Mouse (Mus musculus) midbrain, embryonic 10.5 days (tissue): Measurements from ENCODE around the gene Mcpt8. TPM values are rescaled to one million over a fixed set of nuclear protein-coding genes. Genes with fewer than 3 reads are reported as not detected.
"Not testable (repeated sequence)": the region's sequence is repeated elsewhere in the genome, so short reads cannot be mapped to it uniquely, and the experiment has no call there.

Source experiments
- DNase-seq: peaks from one replicate; pipeline ENCODE4 v3.0.0-alpha.2; 2017; ENCODE audit warnings: low spot score
- H3K27ac ChIP-seq: fragments of 300-500 bp; sonication (generic); replicated peaks from 2 replicates; pipeline ENCODE4 v1.5.1; 2016; ENCODE audit warnings: mild to moderate bottlenecking
- H3K27me3 ChIP-seq: fragments of 300-500 bp; sonication (generic); 2 replicates; pipeline ENCODE4 v1.6.1; 2016; ENCODE audit warnings: low read depth, mild to moderate bottlenecking; ENCODE audit not compliant: poor library complexity, severe bottlenecking
- H3K36me3 ChIP-seq: fragments of 300-500 bp; sonication (generic); 2 replicates; pipeline ENCODE4 v1.6.1; 2016; ENCODE audit warnings: mild to moderate bottlenecking, moderate library complexity
- H3K4me1 ChIP-seq: fragments of 300-500 bp; sonication (generic); 2 replicates; pipeline ENCODE4 v1.6.1; 2016
- H3K4me3 ChIP-seq: fragments of 300-500 bp; sonication (generic); 2 replicates; pipeline ENCODE4 v1.5.1; 2016; ENCODE audit warnings: mild to moderate bottlenecking, moderate library complexity
- H3K9me3 ChIP-seq: fragments of 300-500 bp; sonication (generic); replicated peaks from 2 replicates; pipeline ENCODE4 v1.6.1; 2016; ENCODE audit warnings: mild to moderate bottlenecking
- WGBS: fragments of 180-500 bp; shearing (Covaris S2); methylation state at CpG from one replicate; pipeline ENCODE4 v1.1.7; 2016; 5-methylcytosine and 5-hydroxymethylcytosine counted together
- microRNA-seq: library from miRNA; unstranded; fragments of <30 nt; microRNA quantifications from one replicate; pipeline ENCODE4, GENCODE M21; 2017
- polyA plus RNA-seq: library from polyadenylated mRNA; unstranded; fragments of >200 nt; fragmentation: Nextera tagmentation; extraction: Ambion mirVana; gene quantifications from 2 replicates; pipeline ENCODE4 v1.2.1, GENCODE M21; 2016

Mcpt8 gene
- polyA plus RNA-seq, 1 experiment from 2014 or later = not detected

GRCm38 (mm10) chr14:56093353-56093752 is 8.3 kb upstream of the Mcpt8 start:
- Histone ChIP-seq H3K27me3 (no peaks in the 10 kb centered on the region), H3K4me1 (no peaks in the 10 kb centered on the region), H3K36me3 (no peaks in the 10 kb centered on the region), H3K9me3 (no peaks in the 10 kb centered on the region), H3K4me3 (no peak overlapping the region), H3K27ac (no peak overlapping the region)
- 88% methylated on average over 2 of the region's 2 CpGs for WGBS
- no peak for DNase-seq

- WGBS = 66% methylated on average over 3 of the region's 3 CpGs
- Histone ChIP-seq H3K27me3 (no peaks in the 10 kb centered on the region), H3K4me1 (no peaks in the 10 kb centered on the region), H3K36me3 (no peaks in the 10 kb centered on the region), H3K27ac (no peak overlapping the region), H3K9me3 (no peaks in the 10 kb centered on the region), H3K4me3 (no peak overlapping the region)
- no peak for DNase-seq
Measured at GRCm38 (mm10) chr14:56086711-56087110, 1.6 kb upstream of the Mcpt8 start.

- Histone ChIP-seq H3K36me3 (no peaks in the 10 kb centered on the region), H3K27ac (no peak overlapping the region), H3K27me3 (no peaks in the 10 kb centered on the region), H3K9me3 (no peaks in the 10 kb centered on the region), H3K4me3 (no peak overlapping the region), H3K4me1 (no peaks in the 10 kb centered on the region)
- 89% methylated on average over 4 of the region's 4 CpGs for WGBS
- DNase-seq = no peak
Measured at GRCm38 (mm10) chr14:56082016-56082415, 3.1 kb downstream of the Mcpt8 start.

GRCm38 (mm10) chr14:56062213-56062612 is 22.9 kb downstream of the Mcpt8 start, which contains the start of gene Mcpt4:
Mcpt4 (minus strand) TSS chr14:56062313.
- not testable (repeated sequence) for H3K4me1 ChIP-seq, H3K9me3 ChIP-seq, H3K4me3 ChIP-seq, H3K27me3 ChIP-seq, DNase-seq, H3K36me3 ChIP-seq, H3K27ac ChIP-seq
- WGBS = 79% methylated on average over 3 of the region's 3 CpGs

- Histone ChIP-seq H3K27ac (no peak overlapping the region), H3K9me3 (no peaks in the 10 kb centered on the region), H3K27me3 (no peaks in the 10 kb centered on the region), H3K4me3 (no peak overlapping the region), H3K36me3 (no peaks in the 10 kb centered on the region), H3K4me1 (no peaks in the 10 kb centered on the region)
- 84% methylated on average over 4 of the region's 4 CpGs for WGBS
- DNase-seq = no peak
Measured at GRCm38 (mm10) chr14:56057722-56058121, 27.4 kb downstream of the Mcpt8 start.

GRCm38 (mm10) chr14:56055408-56055807 is 29.7 kb downstream of the Mcpt8 start:
- Histone ChIP-seq H3K9me3 (no peaks in the 10 kb centered on the region), H3K27me3 (no peaks in the 10 kb centered on the region), H3K4me3 (no peak overlapping the region), H3K4me1 (no peaks in the 10 kb centered on the region), H3K36me3 (no peaks in the 10 kb centered on the region), H3K27ac (no peak overlapping the region)
- 89% methylated on average over 3 of the region's 3 CpGs for WGBS
- DNase-seq = no peak

GRCm38 (mm10) chr14:56041792-56042191 is 43.3 kb downstream of the Mcpt8 start, which contains the start of gene Mcpt2:
Mcpt2 (plus strand) TSS chr14:56042041.
- H3K9me3 ChIP-seq, H3K36me3 ChIP-seq, H3K27me3 ChIP-seq, H3K27ac ChIP-seq, DNase-seq, H3K4me1 ChIP-seq, H3K4me3 ChIP-seq: not testable (repeated sequence)
- 73% methylated on average over 1 of the region's 1 CpGs for WGBS

GRCm38 (mm10) chr14:56034433-56034832 is 50.6 kb downstream of the Mcpt8 start:
- Histone ChIP-seq H3K27me3 (no peaks in the 10 kb centered on the region), H3K4me1 (no peaks in the 10 kb centered on the region), H3K9me3 (no peaks in the 10 kb centered on the region), H3K4me3 (no peak overlapping the region), H3K27ac (no peak overlapping the region), H3K36me3 (no peaks in the 10 kb centered on the region)
- no peak for DNase-seq
- 87% methylated on average over 2 of the region's 2 CpGs for WGBS

Small RNAs within 50 kb of the gene (microRNA-seq; reads per million reads assigned to microRNA genes)
- not detected for gene Mir6949

Other genes starting within 250 kb of the Mcpt8 start
- gene Nynrin, start 231.3 kb downstream of the Mcpt8 start, polyA plus RNA-seq = 22.3 and 25.1 TPM in 2 replicates
- 0.14 and 0.16 TPM in 2 replicates for gene Cbln3, start 200.9 kb downstream of the Mcpt8 start, polyA plus RNA-seq
- 23.2 and 24.7 TPM in 2 replicates for gene Khnyn, start 200.3 kb downstream of the Mcpt8 start, polyA plus RNA-seq
- 27.5 and 31.5 TPM in 2 replicates for gene Sdr39u1, start 185.0 kb downstream of the Mcpt8 start, polyA plus RNA-seq
- not detected in 2 replicates for gene Cma1, start 140.6 kb downstream of the Mcpt8 start, polyA plus RNA-seq
- gene Cma2, start 134.3 kb downstream of the Mcpt8 start, polyA plus RNA-seq = not detected in 2 replicates
- not detected in 2 replicates for gene Mcpt1, start 67.3 kb downstream of the Mcpt8 start, polyA plus RNA-seq
- gene Mcpt9, start 54.8 kb downstream of the Mcpt8 start, polyA plus RNA-seq = not detected in 2 replicates
- not detected in 2 replicates for gene Mcpt2, start 43.2 kb downstream of the Mcpt8 start, polyA plus RNA-seq
- not detected in 2 replicates for gene Mcpt4, start 23.0 kb downstream of the Mcpt8 start, polyA plus RNA-seq
- gene Ctsg, start 17.3 kb upstream of the Mcpt8 start, polyA plus RNA-seq = not detected in 2 replicates
- gene Gzme, start 35.4 kb upstream of the Mcpt8 start, polyA plus RNA-seq = not detected in 2 replicates
- gene Gzmd, start 47.3 kb upstream of the Mcpt8 start, polyA plus RNA-seq = not detected in 2 replicates
- gene Gzmg, start 74.3 kb upstream of the Mcpt8 start, polyA plus RNA-seq = not detected in 2 replicates
- not detected in 2 replicates for gene Gzmn, start 89.3 kb upstream of the Mcpt8 start, polyA plus RNA-seq
- not detected in 2 replicates for gene Gzmf, start 126.1 kb upstream of the Mcpt8 start, polyA plus RNA-seq
- not detected in 2 replicates for gene Gzmc, start 149.4 kb upstream of the Mcpt8 start, polyA plus RNA-seq
- gene Gzmb, start 177.0 kb upstream of the Mcpt8 start, polyA plus RNA-seq = not detected in 2 replicates